Mouse (Mus musculus) layer of hippocampus, postnatal 14 days (tissue): Measurements from ENCODE around the gene Camk2d. TPM values are rescaled to one million over a fixed set of nuclear protein-coding genes. Genes with fewer than 3 reads are reported as not detected.

ENCODE experiments used
- DNase-seq, 2 experiments: peaks; one replicate each; pipeline ENCODE4 v3.0.0; 2021 to 2022; ENCODE audit warnings: low spot score in 2 of 2, mixed read lengths in 1 of 2
- total RNA-seq, 2 experiments: library from RNA; stranded (reverse); gene quantifications; 2 replicates each; pipeline ENCODE4 v1.2.3; 2021

Camk2d gene
- total RNA-seq, 2 experiments from 2014 or later, result 43.2 to 64.1 TPM

GRCm38 (mm10) chr3:126688516-126688915 lies 92.4 kb downstream of the Camk2d start:
- DNase-seq, result no peak

- no peak for DNase-seq
These were observed 94.8 kb downstream of the Camk2d start for GRCm38 (mm10) chr3:126690627-126691505.

- DNase-seq, result no peak
These were observed 95.5 kb downstream of the Camk2d start for GRCm38 (mm10) chr3:126691565-126691964.

- no peak for DNase-seq
These were observed 96.7 kb downstream of the Camk2d start for GRCm38 (mm10) chr3:126692797-126693196.

- DNase-seq, result peak in 1 of 2 experiments; percentile 9
These were observed 97.2 kb downstream of the Camk2d start for GRCm38 (mm10) chr3:126693302-126693701.

GRCm38 (mm10) chr3:126695456-126696293 lies 99.6 kb downstream of the Camk2d start:
- DNase-seq, result peak; percentile 54 to 84

- no peak for DNase-seq
These were observed 100.5 kb downstream of the Camk2d start for GRCm38 (mm10) chr3:126696620-126697019.

- DNase-seq, result no peak
These were observed 103.6 kb downstream of the Camk2d start for GRCm38 (mm10) chr3:126699740-126700139.

- no peak for DNase-seq
These were observed 105.0 kb downstream of the Camk2d start for GRCm38 (mm10) chr3:126701067-126701466.

- no peak for DNase-seq
These were observed 105.5 kb downstream of the Camk2d start for GRCm38 (mm10) chr3:126701586-126701985.

GRCm38 (mm10) chr3:126705490-126705889 lies 109.4 kb downstream of the Camk2d start:
- DNase-seq, result peak in 1 of 2 experiments; percentile 19

GRCm38 (mm10) chr3:126714281-126714680 lies 118.2 kb downstream of the Camk2d start:
- no peak for DNase-seq

GRCm38 (mm10) chr3:126723021-126723449 lies 126.9 kb downstream of the Camk2d start:
- peak; percentile 71 to 90 for DNase-seq

- no peak for DNase-seq
These were observed 127.4 kb downstream of the Camk2d start for GRCm38 (mm10) chr3:126723458-126723857.

GRCm38 (mm10) chr3:126725647-126726046 lies 129.5 kb downstream of the Camk2d start:
- peak; percentile 29 to 68 for DNase-seq

- DNase-seq, result no peak
These were observed 131.3 kb downstream of the Camk2d start for GRCm38 (mm10) chr3:126727387-126727786.

- no peak for DNase-seq
These were observed 134.3 kb downstream of the Camk2d start for GRCm38 (mm10) chr3:126730411-126730810.

- no peak for DNase-seq
These were observed 136.2 kb downstream of the Camk2d start for GRCm38 (mm10) chr3:126732323-126732722.

GRCm38 (mm10) chr3:126734533-126734932 lies 138.4 kb downstream of the Camk2d start:
- no peak for DNase-seq

GRCm38 (mm10) chr3:126735211-126735610 lies 139.1 kb downstream of the Camk2d start:
- DNase-seq, result no peak

- no peak for DNase-seq
These were observed 141.0 kb downstream of the Camk2d start for GRCm38 (mm10) chr3:126737128-126737527.

GRCm38 (mm10) chr3:126740146-126740545 lies 144.0 kb downstream of the Camk2d start:
- no peak for DNase-seq
